In the genomic region with DNA sequence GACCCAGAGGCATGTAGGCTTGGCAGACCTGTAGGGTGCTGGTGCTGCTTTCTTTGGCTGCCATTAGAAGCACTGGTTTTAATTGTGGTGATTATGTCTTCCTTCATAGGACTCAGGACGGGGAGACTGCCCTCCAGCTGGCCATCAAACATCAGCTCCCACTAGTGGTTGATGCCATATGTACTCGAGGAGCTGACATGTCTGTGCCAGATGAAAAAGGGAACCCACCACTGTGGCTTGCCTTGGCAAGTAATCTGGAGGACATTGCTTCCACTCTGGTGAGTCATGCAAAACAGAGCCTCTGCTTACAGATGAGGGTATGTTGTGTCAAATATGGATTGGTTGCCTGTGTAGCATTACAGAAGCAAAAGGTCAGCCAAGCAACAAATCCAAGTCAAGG, we compare ENCODE assay signal across 12 mouse cellular contexts. TPM values are rescaled to one million over a fixed set of nuclear protein-coding genes. Genes with fewer than 3 reads are reported as not detected.
DNase-seq lines count a peak whose midpoint lies in the region; ATAC-seq and TF ChIP-seq lines count a peak whose summit lies in the region.
"Had no signal": no experiment of that assay in that cellular context is flagged by ENCODE, and none has a peak within 500 bp of the region (broad histone marks: within the 10 kb centered on the region; RNA-seq: fewer than 3 reads in every experiment).

No protein-coding gene starts in this region.

- H3K4me3 ChIP-seq in heart, embryonic 11.5 days (ENCODE audit: low read depth, low read length): no peak overlapping the region
- H3K4me3 ChIP-seq in bone marrow macrophage, adult 2 months (ENCODE audit: insufficient read depth, low read length): no peak overlapping the region
- H3K4me3 ChIP-seq in midbrain, embryonic 16.5 days (ENCODE audit: low read depth, low read length): no peak overlapping the region
- H3K4me3 ChIP-seq: embryonic facial prominence, embryonic 13.5 days; neural tube, embryonic 15.5 days; stomach, embryonic 15.5 days had no signal

- no peak overlapping the region for H3K27ac ChIP-seq in heart, embryonic 11.5 days (ENCODE audit: low read depth, low read length)
- peak overlapping the region; percentile 54 for H3K27ac ChIP-seq in bone marrow macrophage, adult 2 months (ENCODE audit: insufficient read depth, low read depth, low read length)
- no peak overlapping the region for H3K27ac ChIP-seq in midbrain, embryonic 16.5 days (ENCODE audit: low read length)
- H3K27ac ChIP-seq: embryonic facial prominence, embryonic 13.5 days; neural tube, embryonic 15.5 days; stomach, embryonic 15.5 days had no signal

- WGBS in heart, embryonic 11.5 days (ENCODE audit: insufficient replicate concordance): 44% methylated on average over 2 of the region's 2 CpGs
- WGBS in midbrain, embryonic 16.5 days: 46% methylated on average over 2 of the region's 2 CpGs

- no peak for TF ChIP-seq CTCF in bone marrow macrophage, adult 2 months (IDR thresholded peaks at IDR 0.05; ENCODE audit: low read depth, low read length)

- peaks cover 16% of the 10 kb centered on the region for H3K36me3 ChIP-seq in heart, embryonic 11.5 days (ENCODE audit: control insufficient read depth, insufficient read depth, low read length)
- peaks cover 55% of the 10 kb centered on the region for H3K36me3 ChIP-seq in midbrain, embryonic 16.5 days (ENCODE audit: control insufficient read depth, insufficient read depth, low read length)

- no peak for TF ChIP-seq POLR2A in bone marrow macrophage, adult 2 months (IDR thresholded peaks at IDR 0.05; ENCODE audit: borderline replicate concordance, low read depth, low read length)

- H3K9ac ChIP-seq in heart, embryonic 11.5 days (ENCODE audit: low read depth, low read length): no peak overlapping the region
- H3K9ac ChIP-seq in midbrain, embryonic 16.5 days (ENCODE audit: low read depth, low read length): no peak overlapping the region
- H3K9ac ChIP-seq: embryonic facial prominence, embryonic 13.5 days; neural tube, embryonic 15.5 days; stomach, embryonic 15.5 days had no signal

- no peak overlapping the region for H3K4me2 ChIP-seq in heart, embryonic 11.5 days
- H3K4me2 ChIP-seq in midbrain, embryonic 16.5 days (ENCODE audit: low read length): no peak overlapping the region
- H3K4me2 ChIP-seq: embryonic facial prominence, embryonic 13.5 days; neural tube, embryonic 15.5 days; stomach, embryonic 15.5 days had no signal

- no peaks in the 10 kb centered on the region for H3K9me3 ChIP-seq in heart, embryonic 11.5 days (replicated peaks; ENCODE audit: control insufficient read depth, low read length)
- H3K9me3 ChIP-seq in midbrain, embryonic 16.5 days (replicated peaks; ENCODE audit: control insufficient read depth, low read length, poor library complexity, severe bottlenecking): no peaks in the 10 kb centered on the region
- H3K9me3 ChIP-seq: embryonic facial prominence, embryonic 13.5 days; neural tube, embryonic 15.5 days; stomach, embryonic 15.5 days had no signal

- no peaks in the 10 kb centered on the region for H3K27me3 ChIP-seq in heart, embryonic 11.5 days (ENCODE audit: control insufficient read depth, insufficient read depth, low read length)
- H3K27me3 ChIP-seq in midbrain, embryonic 16.5 days (ENCODE audit: control insufficient read depth, insufficient read depth, low read depth, low read length): no peaks in the 10 kb centered on the region
- H3K27me3 ChIP-seq: embryonic facial prominence, embryonic 13.5 days; neural tube, embryonic 15.5 days; stomach, embryonic 15.5 days had no signal

- peak; percentile 20 to 21 for DNase-seq in heart, adult 18-20 months
- DNase-seq in A20 (ENCODE audit: low read depth, low spot score): peak; percentile 46
- peak; percentile 21 for DNase-seq in lung, postnatal 36 days
- no peak for DNase-seq in ovary, postnatal 10 days (ENCODE audit: low spot score)
- no peak for DNase-seq in kidney, postnatal 4 days
- DNase-seq: kidney, adult 11 months had no signal

- no peak for ATAC-seq in heart, embryonic 11.5 days (replicated peaks; ENCODE audit: insufficient number of reproducible peaks, low FRiP score, low TSS enrichment)
- no peak for ATAC-seq in midbrain, embryonic 16.5 days

- no peaks in the 10 kb centered on the region for H3K4me1 ChIP-seq in heart, embryonic 11.5 days (ENCODE audit: control insufficient read depth, insufficient read depth, low read length)
- peaks cover 14% of the 10 kb centered on the region for H3K4me1 ChIP-seq in bone marrow macrophage, adult 2 months (ENCODE audit: control insufficient read depth, insufficient read depth, low read length)
- no peaks in the 10 kb centered on the region for H3K4me1 ChIP-seq in midbrain, embryonic 16.5 days (ENCODE audit: control insufficient read depth, insufficient read depth, low read length)
- H3K4me1 ChIP-seq: embryonic facial prominence, embryonic 13.5 days; neural tube, embryonic 15.5 days; stomach, embryonic 15.5 days had no signal

RNA-seq across cellular contexts. Expression of gene Cyb5d2, which starts 44.0 kb away (rescaled TPM):
- total RNA-seq in heart, adult 18-20 months (2021): 10 to 100 TPM; 21.5 to 24.3 TPM
- 4.9 and 5.4 TPM in 2 replicates for polyA plus RNA-seq in heart, embryonic 11.5 days (2014; fragmentation: Nextera tagmentation; extraction: Ambion mirVana)
- 10.7 and 11.2 TPM in 2 replicates for polyA plus RNA-seq in bone marrow macrophage, adult 2 months (2012; ENCODE audit: insufficient read depth, insufficient read length, missing spikeins)
- 8.0 and 9.2 TPM in 2 replicates for polyA plus RNA-seq in midbrain, embryonic 16.5 days (2015; fragmentation: Nextera tagmentation; extraction: Ambion mirVana)

RNA-seq across cellular contexts. Expression of gene Zzef1, which starts 44.1 kb away (rescaled TPM):
- total RNA-seq in heart, adult 18-20 months (2021): 10 to 100 TPM; 16.5 to 19.6 TPM
- polyA plus RNA-seq in heart, embryonic 11.5 days (2014; fragmentation: Nextera tagmentation; extraction: Ambion mirVana): 7.6 and 7.9 TPM in 2 replicates
- 25.8 TPM in 2 replicates for polyA plus RNA-seq in bone marrow macrophage, adult 2 months (2012; ENCODE audit: insufficient read depth, insufficient read length, missing spikeins)
- 13.3 and 14.1 TPM in 2 replicates for polyA plus RNA-seq in midbrain, embryonic 16.5 days (2015; fragmentation: Nextera tagmentation; extraction: Ambion mirVana)

Comparison
In these comparisons a context has a peak if more than half of its experiments do, and no peak if none do; other contexts are left out.
1. DNase-seq: peak in heart, adult 18-20 months (2 of 2), A20 (single experiment) and lung, postnatal 36 days (single experiment); none in ovary, postnatal 10 days (single experiment) and kidney, postnatal 4 days (0 of 2).